Mouse (Mus musculus) hematopoietic stem cell, adult 5-6 weeks (primary cell): Measurements from ENCODE around the gene Olfr380. TPM values are rescaled to one million over a fixed set of nuclear protein-coding genes. Genes with fewer than 3 reads are reported as not detected.

Experiments
- ATAC-seq, 2 experiments: fragments of 125-278 bp in 1 of 2; replicated peaks in 1 of 2; 2 replicates each; pipeline ENCODE4 v1.8.0; 2016 to 2017; ENCODE audit warnings: inconsistent platforms in 2 of 2, mild to moderate bottlenecking in 2 of 2, moderate number of reproducible peaks in 2 of 2, low read depth in 1 of 2, moderate TSS enrichment in 1 of 2; ENCODE audit not compliant: low FRiP score in 2 of 2, poor library complexity in 2 of 2, severe bottlenecking in 2 of 2, insufficient read depth in 1 of 2, low TSS enrichment in 1 of 2
- total RNA-seq: library from RNA; stranded (forward); fragments of 172-1452, 232-1000 nt; gene quantifications from 2 replicates; pipeline ENCODE4 v1.2.3, GENCODE M21; 2017

Olfr380 gene
- not detected in 2 replicates for total RNA-seq

DNA sequence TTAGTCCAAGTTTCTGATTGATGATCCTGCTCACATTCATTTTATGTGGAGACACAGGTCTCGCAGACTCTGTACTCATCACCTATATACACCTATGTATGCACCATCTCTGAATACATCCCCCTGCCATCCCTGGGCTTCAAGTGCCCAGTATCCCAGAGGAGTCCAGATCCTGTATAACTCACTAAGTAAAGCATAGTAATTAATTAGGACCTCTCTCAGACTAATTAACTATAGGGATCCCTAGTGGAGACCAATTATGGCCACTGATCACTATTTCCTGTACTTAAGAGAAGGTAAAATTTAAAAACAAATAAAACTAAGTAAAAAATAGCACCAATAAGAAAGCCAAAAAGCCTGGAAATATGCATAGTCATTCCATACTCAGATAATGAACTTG, at the start of gene Olfr380:
Olfr380 (minus strand) TSS at position 101 of the 400 bp plus-strand sequence.
- ATAC-seq = no peak

DNA sequence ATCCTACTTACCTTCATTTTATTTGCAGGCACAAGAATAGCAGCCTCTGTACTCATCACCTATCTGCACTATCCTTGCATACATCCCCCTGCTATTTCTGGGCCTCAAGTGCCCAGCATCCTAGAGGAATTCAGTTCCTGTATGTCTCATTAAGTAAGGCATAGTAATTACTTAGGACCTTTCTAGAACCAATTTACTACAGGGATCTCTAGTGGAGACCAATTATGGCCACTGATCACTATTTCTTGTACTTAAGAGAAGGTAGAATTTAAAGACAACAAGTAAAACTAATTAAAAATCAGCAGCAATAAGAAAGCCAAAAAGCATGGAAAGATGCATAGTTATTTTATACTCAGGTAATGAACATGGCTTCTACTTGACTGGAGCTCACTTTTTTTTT, 34.2 kb upstream of the Olfr380 start, which contains the start of gene Olfr381:
Olfr381 (minus strand) TSS at position 101 of the 400 bp plus-strand sequence.
- ATAC-seq = no peak

DNA sequence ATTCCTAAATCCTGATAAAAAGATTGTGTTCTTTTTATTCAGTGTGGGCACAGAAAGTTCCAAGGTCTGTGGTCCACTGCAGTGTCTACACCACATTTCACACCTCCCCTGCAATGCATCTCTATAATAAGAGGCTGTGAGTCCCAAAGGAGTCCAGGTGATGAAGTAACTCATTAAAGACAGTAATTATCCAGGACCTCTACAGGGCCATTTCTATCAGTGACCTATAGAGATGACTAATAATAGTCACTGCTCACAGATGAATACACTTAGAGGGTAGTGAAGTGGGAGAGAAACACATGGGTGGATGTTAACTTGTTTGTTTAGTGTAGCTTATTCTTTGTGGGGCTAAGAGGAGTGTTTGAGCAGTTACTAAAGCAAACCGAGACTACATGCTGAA, 28.9 kb downstream of the Olfr380 start, which contains the start of gene Olfr378:
Olfr378 (minus strand) TSS at position 101 of the 400 bp plus-strand sequence.
- no peak for ATAC-seq

Other genes starting within 250 kb of the Olfr380 start
- not detected in 2 replicates for gene Trpv1, start 223.2 kb downstream of the Olfr380 start, total RNA-seq
- gene Trpv3, start 190.1 kb downstream of the Olfr380 start, total RNA-seq = not detected in 2 replicates
- 12.3 and 17.8 TPM in 2 replicates for gene Aspa, start 127.9 kb downstream of the Olfr380 start, total RNA-seq
- not detected in 2 replicates for gene Gm49340, start 127.8 kb downstream of the Olfr380 start, total RNA-seq
- gene Spata22, start 127.8 kb downstream of the Olfr380 start, total RNA-seq = not detected in 2 replicates
- gene Olfr20, start 106.7 kb downstream of the Olfr380 start, total RNA-seq = not detected in 2 replicates
- gene Olfr376, start 86.3 kb downstream of the Olfr380 start, total RNA-seq = not detected in 2 replicates
- not detected in 2 replicates for gene Olfr1, start 57.9 kb downstream of the Olfr380 start, total RNA-seq
- not detected in 2 replicates for gene Olfr378, start 29.0 kb downstream of the Olfr380 start, total RNA-seq
- gene Olfr381, start 34.1 kb upstream of the Olfr380 start, total RNA-seq = not detected in 2 replicates
- gene Olfr382, start 59.7 kb upstream of the Olfr380 start, total RNA-seq = not detected in 2 replicates
- gene Olfr385, start 135.5 kb upstream of the Olfr380 start, total RNA-seq = not detected in 2 replicates
- not detected in 2 replicates for gene Olfr384, start 141.1 kb upstream of the Olfr380 start, total RNA-seq
- not detected in 2 replicates for gene Zfp735, start 231.3 kb upstream of the Olfr380 start, total RNA-seq